Mouse (Mus musculus): Measurements from ENCODE around the gene Clk2.

Clk2 gene

GRCm38 (mm10) chr3:89221167-89221566 lies 56.6 kb downstream of the Clk2 start:
- DNase-seq (ENCODE audit: low spot score in 2 of 2) = no peak

DNA sequence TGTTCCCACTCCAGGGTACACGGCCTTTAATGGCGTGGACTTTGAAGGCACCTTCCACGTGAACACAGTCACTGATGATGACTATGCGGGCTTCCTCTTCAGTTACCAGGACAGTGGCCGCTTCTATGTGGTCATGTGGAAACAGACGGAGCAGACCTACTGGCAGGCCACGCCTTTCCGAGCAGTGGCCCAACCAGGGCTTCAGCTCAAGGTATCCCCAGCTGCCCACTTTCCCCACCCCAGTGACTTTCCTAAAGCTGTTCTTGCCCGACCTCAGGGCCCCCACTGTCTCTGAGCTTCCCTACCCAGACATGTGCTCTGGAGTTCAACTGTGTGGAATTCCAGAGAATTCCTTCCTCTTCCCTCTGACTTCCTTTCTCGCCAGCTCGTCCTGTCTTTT lies 60.2 kb downstream of the Clk2 start:
- DNase-seq (ENCODE audit: low spot score in 2 of 2) = no peak

- no peak for DNase-seq (ENCODE audit: low spot score in 2 of 2)
These were observed 60.8 kb downstream of the Clk2 start for GRCm38 (mm10) chr3:89225321-89225815.

DNA sequence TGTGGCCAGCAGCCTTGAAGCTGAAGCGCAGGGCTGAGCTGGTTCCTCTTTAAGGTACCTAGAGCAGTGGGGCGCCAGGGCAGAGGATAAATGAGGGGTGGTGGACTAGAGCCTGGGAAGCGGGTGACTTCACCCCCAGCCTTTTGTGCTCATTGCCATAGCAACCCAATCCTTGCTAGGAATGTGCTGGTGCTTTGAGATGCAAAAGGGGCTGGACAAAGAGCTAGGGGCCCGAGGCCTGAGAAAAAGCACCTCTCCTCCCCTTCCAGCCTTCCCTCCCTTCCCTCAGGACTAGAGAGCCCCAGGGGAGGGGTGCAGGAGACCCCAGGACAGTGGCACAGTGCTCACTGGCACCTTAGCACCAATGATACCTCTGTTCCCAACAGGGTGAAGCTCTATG lies 61.3 kb downstream of the Clk2 start:
- no peak for DNase-seq (ENCODE audit: low spot score in 2 of 2)

DNA sequence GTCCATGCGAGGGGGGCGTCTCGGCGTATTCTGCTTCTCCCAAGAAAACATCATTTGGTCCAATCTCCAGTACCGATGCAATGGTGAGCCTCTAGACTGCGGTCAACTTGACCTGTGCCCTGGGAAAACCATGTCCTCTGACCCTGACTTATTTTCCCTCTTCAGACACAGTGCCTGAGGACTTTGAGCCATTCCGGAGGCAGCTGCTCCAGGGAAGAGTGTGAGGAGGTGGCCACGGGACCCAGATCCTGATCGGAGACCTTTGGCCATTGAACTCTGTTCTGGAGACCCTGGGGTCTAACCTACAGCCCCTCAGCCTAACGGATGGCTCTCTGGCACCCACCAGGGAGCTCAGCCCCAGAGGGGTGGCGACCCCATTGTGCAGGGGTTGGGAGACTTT lies 61.8 kb downstream of the Clk2 start:
- DNase-seq (ENCODE audit: low spot score in 2 of 2) = no peak
